Mouse (Mus musculus): ENCODE measurements around the gene Dio3. TPM values are rescaled to one million over a fixed set of nuclear protein-coding genes. Genes with fewer than 3 reads are reported as not detected.

The Dio3 gene
- polyA plus RNA-seq, 1 experiment from 2014 or later = 0.27 TPM

GRCm38 (mm10) chr12:110256478-110257220 is 22.2 kb upstream of the Dio3 start:
- H3K9me3 ChIP-seq = no peaks in the 10 kb centered on the region
- no peaks in the 10 kb centered on the region for H3K4me1 ChIP-seq
- H3K9ac ChIP-seq = no peak overlapping the region
- H3K27me3 ChIP-seq (replicated peaks) = peaks cover 75% of the 10 kb centered on the region
- no peak for ATAC-seq (ENCODE audit: extremely low read depth, insufficient number of reproducible peaks, low FRiP score, low TSS enrichment)
- WGBS = 64% methylated on average over 14 of the region's 14 CpGs
- H3K36me3 ChIP-seq = no peaks in the 10 kb centered on the region
- H3K4me2 ChIP-seq = no peak overlapping the region
- no peak overlapping the region for H3K4me3 ChIP-seq
- no peak overlapping the region for H3K27ac ChIP-seq (replicated peaks)

DNA sequence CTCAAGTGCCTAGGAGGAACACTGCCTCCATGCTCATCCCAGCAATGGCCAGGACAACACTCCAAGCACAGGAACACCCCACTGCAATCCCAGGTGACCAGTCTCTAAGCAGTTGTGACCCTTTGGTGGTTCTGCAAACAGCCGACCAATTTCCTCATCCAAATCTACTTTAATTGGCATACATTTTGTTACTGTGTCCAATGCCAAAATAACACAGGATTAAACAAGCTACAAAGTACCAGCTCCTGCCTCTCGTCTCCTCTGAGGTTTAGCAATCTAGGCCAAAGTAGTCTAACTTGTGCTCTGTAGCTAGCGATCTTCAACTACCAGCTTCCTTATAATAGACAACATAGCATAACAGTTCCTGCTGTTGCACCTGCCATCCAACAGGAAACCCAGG is 10.6 kb upstream of the Dio3 start:
- Histone ChIP-seq H3K27me3 (replicated peaks) (peaks cover 94% of the 10 kb centered on the region), H3K27ac (replicated peaks) (no peak overlapping the region), H3K4me1 (no peaks in the 10 kb centered on the region), H3K9me3 (no peaks in the 10 kb centered on the region), H3K9ac (no peak overlapping the region), H3K4me2 (no peak overlapping the region), H3K4me3 (no peak overlapping the region), H3K36me3 (no peaks in the 10 kb centered on the region)
- 77% methylated on average over 3 of the region's 3 CpGs for WGBS
- ATAC-seq (ENCODE audit: extremely low read depth, insufficient number of reproducible peaks, low FRiP score, low TSS enrichment) = no peak

GRCm38 (mm10) chr12:110269686-110270085 is 9.2 kb upstream of the Dio3 start:
- WGBS = 68% methylated on average over 4 of the region's 4 CpGs
- no peaks in the 10 kb centered on the region for H3K4me1 ChIP-seq
- H3K4me2 ChIP-seq = no peak overlapping the region
- no peak overlapping the region for H3K27ac ChIP-seq (replicated peaks)
- no peak overlapping the region for H3K4me3 ChIP-seq
- H3K9me3 ChIP-seq = no peaks in the 10 kb centered on the region
- no peaks in the 10 kb centered on the region for H3K36me3 ChIP-seq
- H3K27me3 ChIP-seq (replicated peaks) = peaks cover 94% of the 10 kb centered on the region
- no peak for ATAC-seq (ENCODE audit: extremely low read depth, insufficient number of reproducible peaks, low FRiP score, low TSS enrichment)
- no peak overlapping the region for H3K9ac ChIP-seq

DNA sequence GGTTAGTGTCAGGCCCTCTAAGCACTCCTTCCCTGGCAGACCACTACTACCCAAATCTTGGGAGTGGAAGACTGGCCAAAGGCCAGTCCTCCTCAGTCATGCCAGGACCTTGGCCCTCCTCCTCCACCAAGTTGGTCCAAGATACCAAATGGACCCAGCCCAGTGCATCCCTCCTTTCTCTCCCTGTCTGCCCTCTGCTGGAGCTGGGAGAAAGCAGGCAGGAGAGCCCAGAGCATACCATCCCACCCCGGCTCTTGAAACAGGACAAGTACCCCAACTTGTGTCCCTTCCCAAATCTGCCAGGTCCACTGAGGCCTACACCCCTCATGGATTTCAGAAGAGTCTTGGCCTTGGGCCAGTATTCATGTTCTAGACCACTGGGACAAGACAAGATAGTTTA is 2.8 kb upstream of the Dio3 start:
- WGBS = 37% methylated on average over 1 of the region's 1 CpGs
- H3K27ac ChIP-seq (replicated peaks) = no peak overlapping the region
- peaks cover 15% of the 10 kb centered on the region for H3K4me1 ChIP-seq
- H3K4me3 ChIP-seq = no peak overlapping the region
- ATAC-seq (ENCODE audit: extremely low read depth, insufficient number of reproducible peaks, low FRiP score, low TSS enrichment) = no peak
- no peaks in the 10 kb centered on the region for H3K9me3 ChIP-seq
- H3K27me3 ChIP-seq (replicated peaks) = peaks cover 100% of the 10 kb centered on the region
- H3K9ac ChIP-seq = no peak overlapping the region
- no peaks in the 10 kb centered on the region for H3K36me3 ChIP-seq
- H3K4me2 ChIP-seq = no peak overlapping the region

GRCm38 (mm10) chr12:110277259-110277964 is 1.5 kb upstream of the Dio3 start:
- WGBS = 2% methylated on average over 33 of the region's 33 CpGs
- Histone ChIP-seq H3K36me3 (no peaks in the 10 kb centered on the region), H3K27ac (replicated peaks) (no peak overlapping the region), H3K27me3 (replicated peaks) (peaks cover 100% of the 10 kb centered on the region), H3K4me3 (peak overlapping the region; percentile 50), H3K4me2 (peak overlapping the region; percentile 70), H3K4me1 (peaks cover 15% of the 10 kb centered on the region), H3K9me3 (no peaks in the 10 kb centered on the region), H3K9ac (no peak overlapping the region)
- no peak for ATAC-seq (ENCODE audit: extremely low read depth, insufficient number of reproducible peaks, low FRiP score, low TSS enrichment)

GRCm38 (mm10) chr12:110277965-110278307 is 932 bp upstream of the Dio3 start:
- Histone ChIP-seq H3K4me2 (peak overlapping the region; percentile 70), H3K27ac (replicated peaks) (no peak overlapping the region), H3K9me3 (no peaks in the 10 kb centered on the region), H3K27me3 (replicated peaks) (peaks cover 100% of the 10 kb centered on the region), H3K4me3 (peak overlapping the region; percentile 50), H3K9ac (no peak overlapping the region), H3K4me1 (peaks cover 15% of the 10 kb centered on the region), H3K36me3 (no peaks in the 10 kb centered on the region)
- no peak for ATAC-seq (ENCODE audit: extremely low read depth, insufficient number of reproducible peaks, low FRiP score, low TSS enrichment)
- WGBS = 1% methylated on average over 38 of the region's 58 CpGs

- WGBS = under 1% methylated on average over 22 of the region's 22 CpGs
- H3K9ac ChIP-seq = no peak overlapping the region
- H3K27ac ChIP-seq (replicated peaks) = no peak overlapping the region
- no peak overlapping the region for H3K4me3 ChIP-seq
- no peaks in the 10 kb centered on the region for H3K9me3 ChIP-seq
- peaks cover 100% of the 10 kb centered on the region for H3K27me3 ChIP-seq (replicated peaks)
- ATAC-seq (ENCODE audit: extremely low read depth, insufficient number of reproducible peaks, low FRiP score, low TSS enrichment) = no peak
- H3K36me3 ChIP-seq = no peaks in the 10 kb centered on the region
- peaks cover 15% of the 10 kb centered on the region for H3K4me1 ChIP-seq
- H3K4me2 ChIP-seq = no peak overlapping the region
Measured at GRCm38 (mm10) chr12:110280373-110280772, 1.5 kb downstream of the Dio3 start.

- Histone ChIP-seq H3K27me3 (replicated peaks) (peaks cover 98% of the 10 kb centered on the region), H3K27ac (replicated peaks) (no peak overlapping the region), H3K4me2 (no peak overlapping the region), H3K9ac (no peak overlapping the region), H3K36me3 (no peaks in the 10 kb centered on the region), H3K4me1 (peaks cover 4% of the 10 kb centered on the region), H3K9me3 (no peaks in the 10 kb centered on the region), H3K4me3 (no peak overlapping the region)
- ATAC-seq (ENCODE audit: extremely low read depth, insufficient number of reproducible peaks, low FRiP score, low TSS enrichment) = no peak
- WGBS = 21% methylated on average over 4 of the region's 4 CpGs
Measured at GRCm38 (mm10) chr12:110283792-110284191, 4.9 kb downstream of the Dio3 start.

DNA sequence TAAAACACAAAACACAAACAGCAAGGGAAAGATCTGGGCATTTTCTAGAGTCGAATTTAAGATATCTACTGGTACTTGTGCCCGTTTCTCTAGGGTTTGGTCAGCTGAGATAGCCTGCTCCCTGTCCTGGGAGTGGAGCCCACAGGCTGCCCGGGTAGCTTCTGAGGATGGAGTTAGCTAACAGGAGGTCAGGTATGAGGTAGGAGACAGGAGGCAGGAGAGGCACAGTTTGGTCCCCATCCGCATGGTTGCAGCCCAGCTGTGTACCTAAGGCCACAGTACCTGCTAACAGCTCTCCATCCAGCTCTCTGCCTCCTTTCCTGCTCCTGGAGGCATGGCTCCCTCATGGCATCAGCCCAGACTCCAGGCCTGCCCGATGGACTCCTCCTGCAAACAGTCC is 13.9 kb downstream of the Dio3 start:
- Histone ChIP-seq H3K4me1 (no peaks in the 10 kb centered on the region), H3K36me3 (no peaks in the 10 kb centered on the region), H3K9ac (no peak overlapping the region), H3K4me3 (no peak overlapping the region), H3K27me3 (replicated peaks) (peaks cover 47% of the 10 kb centered on the region), H3K27ac (replicated peaks) (no peak overlapping the region), H3K4me2 (no peak overlapping the region), H3K9me3 (no peaks in the 10 kb centered on the region)
- 64% methylated on average over 5 of the region's 5 CpGs for WGBS
- ATAC-seq (ENCODE audit: extremely low read depth, insufficient number of reproducible peaks, low FRiP score, low TSS enrichment) = no peak

DNA sequence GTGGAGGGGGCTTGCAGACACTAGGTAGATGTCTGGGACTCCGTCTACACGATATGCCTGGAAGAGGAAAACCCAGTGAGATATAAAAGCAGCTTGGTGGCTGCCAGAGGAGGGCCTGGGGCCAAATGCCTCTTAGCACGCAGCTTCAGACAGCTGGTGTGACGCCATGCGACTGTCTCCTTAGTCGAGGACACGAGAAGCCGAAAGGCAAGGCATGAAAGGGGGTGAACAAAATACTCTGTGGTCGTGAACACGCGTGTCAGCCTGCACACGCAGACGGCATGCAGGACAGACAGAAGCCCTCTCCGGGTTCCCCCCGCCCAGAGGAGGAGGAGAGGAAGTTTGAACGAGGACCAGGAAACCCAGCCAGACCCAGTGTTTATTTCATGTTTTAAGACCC is 16.0 kb downstream of the Dio3 start:
- ATAC-seq (ENCODE audit: extremely low read depth, insufficient number of reproducible peaks, low FRiP score, low TSS enrichment) = no peak
- 69% methylated on average over 16 of the region's 16 CpGs for WGBS
- Histone ChIP-seq H3K4me2 (no peak overlapping the region), H3K9me3 (no peaks in the 10 kb centered on the region), H3K9ac (no peak overlapping the region), H3K27me3 (replicated peaks) (peaks cover 45% of the 10 kb centered on the region), H3K4me3 (no peak overlapping the region), H3K36me3 (no peaks in the 10 kb centered on the region), H3K4me1 (no peaks in the 10 kb centered on the region), H3K27ac (replicated peaks) (no peak overlapping the region)

DNA sequence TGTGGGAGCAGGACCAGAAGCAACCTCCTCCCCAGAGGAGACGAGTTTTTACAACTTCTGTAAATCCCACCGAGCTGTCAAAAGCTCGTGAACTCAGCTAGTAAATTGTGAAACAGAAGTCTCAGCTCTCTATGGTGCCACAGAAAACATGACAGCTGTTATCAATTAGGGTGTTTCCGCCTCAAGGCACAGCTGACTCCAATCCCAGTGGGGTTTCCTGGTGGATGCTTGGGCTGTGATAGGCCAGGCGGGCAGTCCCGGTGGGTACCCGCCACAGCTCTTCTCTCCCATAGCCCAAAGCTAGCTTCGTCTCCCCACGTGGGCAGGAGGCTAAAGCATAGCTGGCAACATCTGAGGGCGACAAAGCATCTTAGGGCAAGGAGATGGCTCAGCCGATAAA is 19.8 kb downstream of the Dio3 start:
- no peak for ATAC-seq (ENCODE audit: extremely low read depth, insufficient number of reproducible peaks, low FRiP score, low TSS enrichment)
- WGBS = 40% methylated on average over 11 of the region's 11 CpGs
- H3K4me2 ChIP-seq = no peak overlapping the region

DNA sequence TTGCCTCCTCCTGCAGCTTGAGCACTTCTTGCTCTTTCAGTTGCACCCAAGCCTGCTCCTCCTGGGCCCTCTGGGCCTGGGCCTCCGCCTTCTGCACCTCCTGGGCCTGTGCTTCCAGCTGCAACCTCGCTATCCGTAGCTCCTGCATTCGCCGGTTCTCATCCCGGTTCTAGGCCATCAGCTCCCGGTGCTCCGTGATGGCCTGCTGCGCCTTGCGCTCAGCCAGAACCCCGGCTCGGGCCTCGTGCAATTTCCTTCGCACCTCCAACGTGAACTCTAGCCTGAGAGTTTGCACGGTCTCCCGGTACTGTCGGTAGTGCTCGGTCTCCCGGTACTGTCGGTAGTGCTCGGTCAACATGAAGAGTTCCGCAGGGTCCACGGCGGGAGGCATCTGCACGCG is 40.8 kb downstream of the Dio3 start:
- peaks cover 17% of the 10 kb centered on the region for H3K9me3 ChIP-seq
- H3K27ac ChIP-seq (replicated peaks) = no peak overlapping the region
- no peak overlapping the region for H3K4me3 ChIP-seq
- H3K9ac ChIP-seq = no peak overlapping the region
- H3K36me3 ChIP-seq = no peaks in the 10 kb centered on the region
- 79% methylated on average over 27 of the region's 27 CpGs for WGBS
- no peak for ATAC-seq (ENCODE audit: extremely low read depth, insufficient number of reproducible peaks, low FRiP score, low TSS enrichment)
- no peaks in the 10 kb centered on the region for H3K4me1 ChIP-seq
- H3K4me2 ChIP-seq = no peak overlapping the region
- H3K27me3 ChIP-seq (replicated peaks) = no peaks in the 10 kb centered on the region

More for the DNA sequence above, 19.8 kb downstream of the Dio3 start:
- Histone ChIP-seq H3K9me3 (peaks cover 11% of the 10 kb centered on the region; the same call in 1 of the 2 replicates), H3K36me3 (no peaks in the 10 kb centered on the region), H3K27me3 (replicated peaks) (peaks cover 24% of the 10 kb centered on the region; the same call in 1 of the 2 replicates), H3K4me3 (no peak overlapping the region), H3K4me1 (no peaks in the 10 kb centered on the region), H3K27ac (replicated peaks) (no peak overlapping the region), H3K9ac (no peak overlapping the region)
